8 mouse cellular contexts compared by ENCODE assay signal in genomic region chr13:41015829-41016634, GRCm38 (mm10). TPM values are rescaled to one million over a fixed set of nuclear protein-coding genes. Genes with fewer than 3 reads are reported as not detected.
DNase-seq lines count a peak whose midpoint lies in the region; ATAC-seq and TF ChIP-seq lines count a peak whose summit lies in the region.

Tmem14c (plus strand) TSS chr13:41016292.

- no peak for TF ChIP-seq EP300 in lung, postnatal 0 days (IDR thresholded peaks at IDR 0.05)

- H3K27ac ChIP-seq in hindbrain, embryonic 10.5 days: peak within 1 kb of the TSS; percentile 92
- peak within 1 kb of the TSS; percentile 96 for H3K27ac ChIP-seq in lung, postnatal 0 days (ENCODE audit: low read length)

- peak within 1 kb of the TSS; percentile 74 for H3K4me3 ChIP-seq in hindbrain, embryonic 10.5 days
- peak within 1 kb of the TSS; percentile 62 for H3K4me3 ChIP-seq in lung, postnatal 0 days (ENCODE audit: low read depth, low read length)

- H3K9me3 ChIP-seq in hindbrain, embryonic 10.5 days: no peaks in the 10 kb centered on the region
- H3K9me3 ChIP-seq in lung, postnatal 0 days (ENCODE audit: low read length): no peaks in the 10 kb centered on the region

- peaks cover 28% of the 10 kb centered on the region for H3K4me1 ChIP-seq in hindbrain, embryonic 10.5 days (replicated peaks)
- peaks cover 13% of the 10 kb centered on the region; the same call in 1 of the 2 replicates for H3K4me1 ChIP-seq in lung, postnatal 0 days (ENCODE audit: insufficient read depth, low read depth, low read length)

- H3K9ac ChIP-seq in lung, postnatal 0 days (replicated peaks; ENCODE audit: low read depth): peak within 1 kb of the TSS; percentile 69

- H3K4me2 ChIP-seq in lung, postnatal 0 days (replicated peaks; ENCODE audit: low read depth, low read length): peak within 1 kb of the TSS; percentile 73

- under 1% methylated on average over 43 of the region's 43 CpGs for WGBS in hindbrain, embryonic 10.5 days
- WGBS in lung, postnatal 0 days: under 1% methylated on average over 43 of the region's 43 CpGs

- peak; percentile 88 for DNase-seq in MN1 (ENCODE audit: low spot score)
- peak; percentile 94 for DNase-seq in cerebellum, adult 9-10 months
- DNase-seq in hindbrain, embryonic 10.5 days (ENCODE audit: low spot score): peak; percentile 95
- DNase-seq in layer of hippocampus, adult 9-11 months: peak; percentile 93
- DNase-seq in lung, postnatal 0 days (ENCODE audit: low spot score): peak; percentile 98
- peak; percentile 85 for DNase-seq in ovary, postnatal 14 days (ENCODE audit: low spot score)
- peak; percentile 97 for DNase-seq in thymus, postnatal 14 days

- TF ChIP-seq CTCF in lung, postnatal 0 days (IDR thresholded peaks at IDR 0.05): 0 out of 2 replicates have a peak, but pooled peaks have one; percentile 6

- peak; percentile 99 for ATAC-seq in frontal cortex, adult (ENCODE audit: low TSS enrichment)
- peak; percentile 100 for ATAC-seq in lung, postnatal 0 days

- peaks cover 74% of the 10 kb centered on the region for H3K36me3 ChIP-seq in hindbrain, embryonic 10.5 days
- peaks cover 22% of the 10 kb centered on the region for H3K36me3 ChIP-seq in lung, postnatal 0 days (ENCODE audit: insufficient read depth, low read length)

- no peaks in the 10 kb centered on the region for H3K27me3 ChIP-seq in hindbrain, embryonic 10.5 days (ENCODE audit: insufficient read depth, poor library complexity, severe bottlenecking)
- no peaks in the 10 kb centered on the region for H3K27me3 ChIP-seq in lung, postnatal 0 days (replicated peaks; ENCODE audit: insufficient read depth, low read length)

RNA-seq across cellular contexts. Expression of gene Tmem14c, which starts in this region (rescaled TPM):
- 211 and 234 TPM in 2 replicates for polyA plus RNA-seq in hindbrain, embryonic 10.5 days (2016; fragmentation: Nextera tagmentation; extraction: Ambion mirVana)
- polyA plus RNA-seq in lung, postnatal 0 days (2015; fragmentation: Nextera tagmentation; extraction: Ambion mirVana): 207 and 219 TPM in 2 replicates

Comparison
In these comparisons a context has a peak if more than half of its experiments do, and no peak if none do; other contexts are left out.
1. Peak in every context shown above with its lines: DNase-seq, ATAC-seq, H3K4me3 ChIP-seq and H3K27ac ChIP-seq.